Mouse (Mus musculus) heart, embryonic 14.5 days (tissue): ENCODE results near the gene Coq8a. TPM values are rescaled to one million over a fixed set of nuclear protein-coding genes. Genes with fewer than 3 reads are reported as not detected.

Experiments
- ATAC-seq: fragments of 200-750 bp; cut with Nextera tagmentation; 2 replicates; pipeline ENCODE4 v1.8.0; 2017; ENCODE audit warnings: low read depth, moderate TSS enrichment; ENCODE audit not compliant: insufficient number of reproducible peaks, insufficient read depth, low FRiP score
- H3K27ac ChIP-seq, 2 experiments: fragments of 200-500 bp in 1 of 2; fragments of 300-500 bp in 1 of 2; sonication (generic) in 1 of 2; replicated peaks in 1 of 2; 2 replicates each; pipeline ENCODE4 v1.5.1; 2012 to 2014; ENCODE audit warnings: low read depth in 2 of 2, low read length in 2 of 2, control low read depth in 1 of 2, mild to moderate bottlenecking in 1 of 2, mixed read lengths in 1 of 2; ENCODE audit not compliant: control insufficient read depth in 1 of 2, insufficient read depth in 1 of 2
- H3K27me3 ChIP-seq: fragments of 300-500 bp; sonication (generic); 2 replicates; pipeline ENCODE4 v1.6.1; 2014; ENCODE audit warnings: mild to moderate bottlenecking, low read length, control low read depth; ENCODE audit not compliant: control insufficient read depth, insufficient read depth
- H3K36me3 ChIP-seq: fragments of 300-500 bp; sonication (generic); 2 replicates; pipeline ENCODE4 v1.6.1; 2014; ENCODE audit warnings: mild to moderate bottlenecking, control low read depth, low read length, mixed read lengths; ENCODE audit not compliant: control insufficient read depth, insufficient read depth
- H3K4me1 ChIP-seq, 2 experiments: fragments of 200-500 bp in 1 of 2; fragments of 300-500 bp in 1 of 2; sonication (generic) in 1 of 2; 2 replicates each; pipeline ENCODE4 v1.6.1; 2012 to 2014; ENCODE audit warnings: low read length in 2 of 2, control low read depth in 1 of 2, mixed read lengths in 1 of 2; ENCODE audit not compliant: control insufficient read depth in 2 of 2, insufficient read depth in 2 of 2
- H3K4me2 ChIP-seq: fragments of 300-500 bp; sonication (generic); 2 replicates; pipeline ENCODE4 v1.6.1; 2014; ENCODE audit warnings: mild to moderate bottlenecking, low read length
- H3K4me3 ChIP-seq, 2 experiments: fragments of 200-500 bp in 1 of 2; fragments of 300-500 bp in 1 of 2; sonication (generic) in 1 of 2; 2 replicates each; pipeline ENCODE4 v1.5.1; 2012 to 2014; ENCODE audit warnings: low read length in 2 of 2, mild to moderate bottlenecking in 2 of 2, control low read depth in 1 of 2, low read depth in 1 of 2, moderate library complexity in 1 of 2; ENCODE audit not compliant: control insufficient read depth in 1 of 2, insufficient read depth in 1 of 2
- H3K9ac ChIP-seq: fragments of 300-500 bp; sonication (generic); 2 replicates; pipeline ENCODE4 v1.6.1; 2014; ENCODE audit warnings: mild to moderate bottlenecking, low read length
- H3K9me3 ChIP-seq: fragments of 300-500 bp; sonication (generic); 2 replicates; pipeline ENCODE4 v1.6.1; 2016; ENCODE audit warnings: low read length, control low read depth; ENCODE audit not compliant: control insufficient read depth
- WGBS: fragments of 180-500 bp; shearing (Covaris S2); extraction: QIAGEN DNeasy Blood & Tissue Kit; methylation state at CpG from one replicate; pipeline ENCODE4 v1.1.7; 2014; 5-methylcytosine and 5-hydroxymethylcytosine counted together
- polyA plus RNA-seq: library from polyadenylated mRNA; unstranded; fragments of >200 nt; fragmentation: Nextera tagmentation; extraction: Ambion mirVana; gene quantifications from 2 replicates; pipeline ENCODE4 v1.2.1, GENCODE M21; 2014

The Coq8a gene
- polyA plus RNA-seq, 1 experiment from 2014 or later, result 58.8 TPM

GRCm38 (mm10) chr1:180191112-180191511 is 8.3 kb downstream of the Coq8a start:
- Histone ChIP-seq H3K9ac (no peak overlapping the region), H3K27ac (no peak overlapping the region), H3K4me2 (no peak overlapping the region), H3K36me3 (no peaks in the 10 kb centered on the region), H3K27me3 (no peaks in the 10 kb centered on the region), H3K4me1 (peaks cover 19 to 56% of the 10 kb centered on the region in 2 experiments), H3K4me3 (no peak overlapping the region), H3K9me3 (no peaks in the 10 kb centered on the region)
- WGBS, result 79% methylated on average over 8 of the region's 8 CpGs
- no peak for ATAC-seq

- no peak overlapping the region for H3K4me3 ChIP-seq
- H3K27ac ChIP-seq, result peak overlapping the region in 1 of 2 experiments; percentile 21; a peak in 1 of 4 replicates
- ATAC-seq, result no peak
- H3K4me1 ChIP-seq, result peaks cover 32 to 59% of the 10 kb centered on the region in 2 experiments
- H3K9ac ChIP-seq, result no peak overlapping the region
- WGBS, result 69% methylated on average over 4 of the region's 4 CpGs
- H3K36me3 ChIP-seq, result no peaks in the 10 kb centered on the region
- H3K27me3 ChIP-seq, result no peaks in the 10 kb centered on the region
- H3K4me2 ChIP-seq, result no peak overlapping the region
- H3K9me3 ChIP-seq, result no peaks in the 10 kb centered on the region
Observed at GRCm38 (mm10) chr1:180188951-180189350, 10.5 kb downstream of the Coq8a start.

- Histone ChIP-seq H3K4me1 (peaks cover 29 to 44% of the 10 kb centered on the region in 2 experiments), H3K36me3 (no peaks in the 10 kb centered on the region), H3K9me3 (no peaks in the 10 kb centered on the region), H3K4me2 (no peak overlapping the region), H3K4me3 (no peak overlapping the region), H3K27me3 (no peaks in the 10 kb centered on the region), H3K9ac (no peak overlapping the region), H3K27ac (peak overlapping the region; percentile 10 to 68; a peak in 3 of 4 replicates)
- no peak for ATAC-seq
- 81% methylated on average over 3 of the region's 3 CpGs for WGBS
Observed at GRCm38 (mm10) chr1:180186371-180186770, 13.0 kb downstream of the Coq8a start.

- H3K27ac ChIP-seq, result peak overlapping the region; percentile 68 to 71
- WGBS, result 24% methylated on average over 5 of the region's 5 CpGs
- H3K4me1 ChIP-seq, result peaks cover 28 to 40% of the 10 kb centered on the region in 2 experiments
- no peaks in the 10 kb centered on the region for H3K27me3 ChIP-seq
- H3K4me3 ChIP-seq, result no peak overlapping the region
- no peaks in the 10 kb centered on the region for H3K9me3 ChIP-seq
- ATAC-seq, result no peak
- no peak overlapping the region for H3K4me2 ChIP-seq
- no peak overlapping the region for H3K9ac ChIP-seq
- no peaks in the 10 kb centered on the region for H3K36me3 ChIP-seq
Observed at GRCm38 (mm10) chr1:180185877-180186276, 13.5 kb downstream of the Coq8a start.

- ATAC-seq, result no peak
- peaks cover 26 to 39% of the 10 kb centered on the region in 2 experiments for H3K4me1 ChIP-seq
- H3K36me3 ChIP-seq, result no peaks in the 10 kb centered on the region
- no peaks in the 10 kb centered on the region for H3K9me3 ChIP-seq
- peak overlapping the region; percentile 68 to 71; a peak in 3 of 4 replicates for H3K27ac ChIP-seq
- no peaks in the 10 kb centered on the region for H3K27me3 ChIP-seq
- H3K9ac ChIP-seq, result peak overlapping the region; percentile 39; the same call in 1 of the 2 replicates
- no peak overlapping the region for H3K4me2 ChIP-seq
- no peak overlapping the region for H3K4me3 ChIP-seq
- 23% methylated on average over 7 of the region's 7 CpGs for WGBS
Observed at GRCm38 (mm10) chr1:180184768-180185167, 14.6 kb downstream of the Coq8a start.

GRCm38 (mm10) chr1:180183525-180184159 is 15.8 kb downstream of the Coq8a start:
- Histone ChIP-seq H3K9me3 (no peaks in the 10 kb centered on the region), H3K27ac (no peak overlapping the region), H3K9ac (0 out of 2 replicates have a peak overlapping the region, but pooled peaks have one; percentile 23), H3K4me3 (no peak overlapping the region), H3K36me3 (peaks cover 2% of the 10 kb centered on the region; the same call in 1 of the 2 replicates), H3K4me1 (peaks cover 27 to 36% of the 10 kb centered on the region in 2 experiments), H3K4me2 (no peak overlapping the region), H3K27me3 (no peaks in the 10 kb centered on the region)
- ATAC-seq, result no peak
- WGBS, result 86% methylated on average over 6 of the region's 6 CpGs

GRCm38 (mm10) chr1:180182731-180183130 is 16.7 kb downstream of the Coq8a start:
- no peak for ATAC-seq
- WGBS, result 80% methylated on average over 3 of the region's 3 CpGs
- Histone ChIP-seq H3K4me1 (peaks cover 27 to 36% of the 10 kb centered on the region in 2 experiments), H3K9me3 (no peaks in the 10 kb centered on the region), H3K27ac (no peak overlapping the region), H3K27me3 (no peaks in the 10 kb centered on the region), H3K9ac (no peak overlapping the region), H3K4me2 (no peak overlapping the region), H3K36me3 (peaks cover 2% of the 10 kb centered on the region; the same call in 1 of the 2 replicates), H3K4me3 (no peak overlapping the region)

- Histone ChIP-seq H3K4me1 (peaks cover 27 to 33% of the 10 kb centered on the region in 2 experiments), H3K9ac (no peak overlapping the region), H3K36me3 (peaks cover 2% of the 10 kb centered on the region; the same call in 1 of the 2 replicates), H3K27ac (no peak overlapping the region), H3K4me2 (no peak overlapping the region), H3K4me3 (no peak overlapping the region), H3K9me3 (no peaks in the 10 kb centered on the region), H3K27me3 (no peaks in the 10 kb centered on the region)
- no peak for ATAC-seq
- 84% methylated on average over 9 of the region's 9 CpGs for WGBS
Observed at GRCm38 (mm10) chr1:180181966-180182319, 17.5 kb downstream of the Coq8a start.
